Mouse (Mus musculus) liver, embryonic 15.5 days (tissue): Measurements from ENCODE around the gene Ccdc175. TPM values are rescaled to one million over a fixed set of nuclear protein-coding genes. Genes with fewer than 3 reads are reported as not detected.

ENCODE experiments used
- ATAC-seq: fragments of 200-750 bp; cut with Nextera tagmentation; 2 replicates; pipeline ENCODE4 v1.8.0; 2017; ENCODE audit warnings: moderate number of reproducible peaks, mild to moderate bottlenecking, moderate library complexity; ENCODE audit not compliant: insufficient read depth
- H3K27ac ChIP-seq: fragments of 300-500 bp; sonication (generic); replicated peaks from 2 replicates; pipeline ENCODE4 v1.5.1; 2015; ENCODE audit warnings: mild to moderate bottlenecking, inconsistent platforms
- H3K27me3 ChIP-seq: fragments of 300-500 bp; sonication (generic); 2 replicates; pipeline ENCODE4 v1.6.1; 2015; ENCODE audit warnings: mild to moderate bottlenecking, inconsistent platforms
- H3K36me3 ChIP-seq: fragments of 300-500 bp; sonication (generic); replicated peaks from 2 replicates; pipeline ENCODE4 v1.6.1; 2015; ENCODE audit warnings: moderate library complexity, mild to moderate bottlenecking, inconsistent platforms
- H3K4me1 ChIP-seq: fragments of 300-500 bp; sonication (generic); replicated peaks from 2 replicates; pipeline ENCODE4 v1.6.1; 2015; ENCODE audit warnings: inconsistent platforms
- H3K4me2 ChIP-seq: fragments of 300-500 bp; sonication (generic); 2 replicates; pipeline ENCODE4 v1.6.1; 2015; ENCODE audit warnings: moderate library complexity, mild to moderate bottlenecking, inconsistent platforms
- H3K4me3 ChIP-seq: fragments of 300-500 bp; sonication (generic); replicated peaks from 2 replicates; pipeline ENCODE4 v1.5.1; 2015; ENCODE audit warnings: mild to moderate bottlenecking, inconsistent platforms
- H3K9ac ChIP-seq: fragments of 300-500 bp; sonication (generic); 2 replicates; pipeline ENCODE4 v1.6.1; 2015; ENCODE audit warnings: moderate library complexity, mild to moderate bottlenecking, inconsistent platforms
- H3K9me3 ChIP-seq: fragments of 300-500 bp; sonication (generic); replicated peaks from 2 replicates; pipeline ENCODE4 v1.6.1; 2016; ENCODE audit warnings: inconsistent platforms
- WGBS: fragments of 180-500 bp; shearing (Covaris S2); methylation state at CpG from one replicate; pipeline ENCODE4 v1.1.7; 2015; ENCODE audit warnings: mixed read lengths; ENCODE audit not compliant: insufficient replicate concordance; 5-methylcytosine and 5-hydroxymethylcytosine counted together
- polyA plus RNA-seq: library from polyadenylated mRNA; unstranded; fragments of >200 nt; fragmentation: Nextera tagmentation; extraction: Ambion mirVana; gene quantifications from 2 replicates; pipeline ENCODE4 v1.2.1, GENCODE M21; 2015

Gene Ccdc175
- polyA plus RNA-seq, result not detected in 2 replicates

GRCm38 (mm10) chr12:72184929-72185328, at the start of gene Ccdc175:
Gene Ccdc175 (minus strand): TSS chr12:72185029.
- H3K9me3 ChIP-seq, result no peaks in the 10 kb centered on the region
- no peaks in the 10 kb centered on the region for H3K36me3 ChIP-seq
- no peaks in the 10 kb centered on the region for H3K27me3 ChIP-seq
- H3K27ac ChIP-seq, result no peak within 1 kb of the TSS
- ATAC-seq, result no peak
- no peak within 1 kb of the TSS for H3K4me3 ChIP-seq
- WGBS, result 74% methylated on average over 12 of the region's 12 CpGs
- no peak within 1 kb of the TSS for H3K4me2 ChIP-seq
- H3K4me1 ChIP-seq, result no peaks in the 10 kb centered on the region
- H3K9ac ChIP-seq, result no peak within 1 kb of the TSS

GRCm38 (mm10) chr12:72234151-72234550, 49.3 kb upstream of the Ccdc175 start:
- Histone ChIP-seq H3K27ac (no peak overlapping the region), H3K36me3 (no peaks in the 10 kb centered on the region), H3K4me1 (no peaks in the 10 kb centered on the region), H3K9ac (no peak overlapping the region), H3K4me2 (no peak overlapping the region), H3K27me3 (peaks cover 36% of the 10 kb centered on the region), H3K9me3 (no peaks in the 10 kb centered on the region), H3K4me3 (no peak overlapping the region)
- 75% methylated on average over 3 of the region's 3 CpGs for WGBS
- no peak for ATAC-seq

- WGBS, result 68% methylated on average over 19 of the region's 19 CpGs
- Histone ChIP-seq H3K27ac (no peak overlapping the region), H3K36me3 (no peaks in the 10 kb centered on the region), H3K4me2 (no peak overlapping the region), H3K4me1 (no peaks in the 10 kb centered on the region), H3K9ac (no peak overlapping the region), H3K27me3 (peaks cover 31% of the 10 kb centered on the region), H3K4me3 (no peak overlapping the region), H3K9me3 (no peaks in the 10 kb centered on the region)
- ATAC-seq, result no peak
Measured at GRCm38 (mm10) chr12:72232826-72233790, 48.3 kb upstream of the Ccdc175 start.

GRCm38 (mm10) chr12:72232176-72232575, 47.3 kb upstream of the Ccdc175 start:
- ATAC-seq, result no peak
- WGBS, result 48% methylated on average over 3 of the region's 3 CpGs
- H3K27ac ChIP-seq, result no peak overlapping the region

GRCm38 (mm10) chr12:72229451-72230196, 44.8 kb upstream of the Ccdc175 start:
- no peaks in the 10 kb centered on the region for H3K9me3 ChIP-seq
- H3K36me3 ChIP-seq, result no peaks in the 10 kb centered on the region
- H3K27me3 ChIP-seq, result no peaks in the 10 kb centered on the region
- H3K27ac ChIP-seq, result no peak overlapping the region
- H3K9ac ChIP-seq, result no peak overlapping the region
- 60% methylated on average over 8 of the region's 8 CpGs for WGBS
- H3K4me2 ChIP-seq, result no peak overlapping the region
- H3K4me1 ChIP-seq, result no peaks in the 10 kb centered on the region
- no peak for ATAC-seq
- H3K4me3 ChIP-seq, result no peak overlapping the region

More at GRCm38 (mm10) chr12:72232176-72232575, 47.3 kb upstream of the Ccdc175 start:
- H3K36me3 ChIP-seq, result no peaks in the 10 kb centered on the region
- no peak overlapping the region for H3K4me2 ChIP-seq
- no peak overlapping the region for H3K9ac ChIP-seq
- H3K4me3 ChIP-seq, result no peak overlapping the region
- no peaks in the 10 kb centered on the region for H3K9me3 ChIP-seq
- no peaks in the 10 kb centered on the region for H3K4me1 ChIP-seq
- peaks cover 21% of the 10 kb centered on the region for H3K27me3 ChIP-seq

GRCm38 (mm10) chr12:72227731-72228130, 42.9 kb upstream of the Ccdc175 start:
- no peak for ATAC-seq
- 73% methylated on average over 6 of the region's 6 CpGs for WGBS
- H3K9ac ChIP-seq, result no peak overlapping the region
- no peaks in the 10 kb centered on the region for H3K4me1 ChIP-seq
- H3K27ac ChIP-seq, result no peak overlapping the region
- no peak overlapping the region for H3K4me2 ChIP-seq
- H3K36me3 ChIP-seq, result no peaks in the 10 kb centered on the region
- H3K27me3 ChIP-seq, result no peaks in the 10 kb centered on the region
- no peak overlapping the region for H3K4me3 ChIP-seq
- H3K9me3 ChIP-seq, result no peaks in the 10 kb centered on the region

GRCm38 (mm10) chr12:72225371-72225770, 40.5 kb upstream of the Ccdc175 start:
- WGBS, result 76% methylated on average over 3 of the region's 3 CpGs
- no peak overlapping the region for H3K9ac ChIP-seq
- no peaks in the 10 kb centered on the region for H3K36me3 ChIP-seq
- no peak overlapping the region for H3K4me2 ChIP-seq
- no peaks in the 10 kb centered on the region for H3K4me1 ChIP-seq
- H3K9me3 ChIP-seq, result no peaks in the 10 kb centered on the region
- no peak for ATAC-seq
- no peak overlapping the region for H3K27ac ChIP-seq
- H3K27me3 ChIP-seq, result no peaks in the 10 kb centered on the region
- H3K4me3 ChIP-seq, result no peak overlapping the region

- Histone ChIP-seq H3K4me2 (no peak overlapping the region), H3K27ac (no peak overlapping the region), H3K4me1 (no peaks in the 10 kb centered on the region), H3K9ac (no peak overlapping the region), H3K9me3 (no peaks in the 10 kb centered on the region), H3K36me3 (no peaks in the 10 kb centered on the region), H3K4me3 (no peak overlapping the region), H3K27me3 (no peaks in the 10 kb centered on the region)
- no peak for ATAC-seq
- 79% methylated on average over 16 of the region's 16 CpGs for WGBS
Measured at GRCm38 (mm10) chr12:72223557-72224102, 38.8 kb upstream of the Ccdc175 start.

GRCm38 (mm10) chr12:72213554-72213953, 28.7 kb upstream of the Ccdc175 start:
- Histone ChIP-seq H3K9ac (no peak overlapping the region), H3K27ac (no peak overlapping the region), H3K4me3 (no peak overlapping the region), H3K4me2 (no peak overlapping the region), H3K27me3 (no peaks in the 10 kb centered on the region), H3K36me3 (no peaks in the 10 kb centered on the region), H3K9me3 (no peaks in the 10 kb centered on the region), H3K4me1 (no peaks in the 10 kb centered on the region)
- ATAC-seq, result no peak
- 20% methylated on average over 5 of the region's 5 CpGs for WGBS

- Histone ChIP-seq H3K36me3 (no peaks in the 10 kb centered on the region), H3K4me2 (no peak overlapping the region), H3K4me1 (no peaks in the 10 kb centered on the region), H3K9ac (no peak overlapping the region), H3K4me3 (no peak overlapping the region), H3K27ac (no peak overlapping the region), H3K9me3 (no peaks in the 10 kb centered on the region), H3K27me3 (no peaks in the 10 kb centered on the region)
- 69% methylated on average over 3 of the region's 3 CpGs for WGBS
- ATAC-seq, result no peak
Measured at GRCm38 (mm10) chr12:72200828-72201227, 16.0 kb upstream of the Ccdc175 start.

GRCm38 (mm10) chr12:72197925-72198486, 13.2 kb upstream of the Ccdc175 start:
- Histone ChIP-seq H3K9me3 (no peaks in the 10 kb centered on the region), H3K9ac (no peak overlapping the region), H3K36me3 (no peaks in the 10 kb centered on the region), H3K4me2 (no peak overlapping the region), H3K27ac (no peak overlapping the region), H3K4me1 (no peaks in the 10 kb centered on the region), H3K4me3 (no peak overlapping the region), H3K27me3 (no peaks in the 10 kb centered on the region)
- 47% methylated on average over 18 of the region's 18 CpGs for WGBS
- no peak for ATAC-seq
